Mouse (Mus musculus) olfactory bulb, adult 2 months (tissue): ENCODE data around the gene Fam167b.

ENCODE experiments used
- CTCF ChIP-seq: fragments of 200-500 bp; IDR thresholded peaks from 2 replicates; pipeline ENCODE4 v1.5.1; 2012; ENCODE audit warnings: low read depth, mild to moderate bottlenecking, low read length, moderate library complexity; ENCODE audit not compliant: insufficient read depth
- POLR2A ChIP-seq: fragments of 200-500 bp; IDR thresholded peaks from 2 replicates; pipeline ENCODE4 v1.6.1; 2012; ENCODE audit warnings: mild to moderate bottlenecking, low read depth, low read length, moderate library complexity; ENCODE audit not compliant: insufficient read depth

GRCm38 (mm10) chr4:129588865-129589264, 10.5 kb upstream of the Fam167b start:
- TF ChIP-seq CTCF (no peak), POLR2A (no peak)
